Mouse (Mus musculus): ENCODE results near the gene Akap1. TPM values are rescaled to one million over a fixed set of nuclear protein-coding genes. Genes with fewer than 3 reads are reported as not detected.
"Not testable (repeated sequence)": the region's sequence is repeated elsewhere in the genome, so short reads cannot be mapped to it uniquely, and the experiment has no call there.

The Akap1 gene
- polyA plus RNA-seq, 1 experiment from 2014 or later: 9.5 TPM

DNA sequence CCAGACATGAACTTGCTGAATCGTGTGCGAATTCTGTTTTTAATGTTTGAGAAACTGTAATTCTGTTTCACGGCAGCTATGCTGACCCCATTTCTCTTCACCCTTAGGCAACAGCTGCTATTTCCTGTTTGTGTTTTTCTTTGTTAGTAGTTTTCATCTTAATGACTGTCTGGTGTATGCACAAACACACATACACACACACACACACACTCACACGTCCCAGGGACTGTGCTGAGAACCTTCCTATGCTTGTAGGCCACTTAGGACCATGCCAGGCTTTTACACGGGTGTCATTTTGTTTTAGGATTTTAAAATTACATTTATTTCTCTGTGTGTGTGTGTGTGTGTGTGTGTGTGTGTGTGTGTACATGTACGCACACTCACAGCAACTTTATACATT, 35.2 kb upstream of the Akap1 start:
- Histone ChIP-seq H3K4me2 (ENCODE audit: low read depth, low read length) (no peak overlapping the region), H3K27me3 (ENCODE audit: control insufficient read depth, insufficient read depth, low read depth, low read length) (peaks cover 3% of the 10 kb centered on the region), H3K9ac (ENCODE audit: low read depth, low read length) (no peak overlapping the region), H3K27ac (ENCODE audit: low read length) (no peak overlapping the region), H3K36me3 (ENCODE audit: control insufficient read depth, insufficient read depth) (no peaks in the 10 kb centered on the region), H3K4me3 (ENCODE audit: low read depth, low read length) (no peak overlapping the region), H3K4me1 (ENCODE audit: control insufficient read depth, low read depth, low read length) (no peaks in the 10 kb centered on the region; the same call in 1 of the 2 replicates), H3K9me3 (replicated peaks; ENCODE audit: control insufficient read depth, low read length) (no peaks in the 10 kb centered on the region)
- 79% methylated on average over 6 of the region's 6 CpGs for WGBS (ENCODE audit: insufficient replicate concordance)
- no peak for ATAC-seq (ENCODE audit: low read depth)

DNA sequence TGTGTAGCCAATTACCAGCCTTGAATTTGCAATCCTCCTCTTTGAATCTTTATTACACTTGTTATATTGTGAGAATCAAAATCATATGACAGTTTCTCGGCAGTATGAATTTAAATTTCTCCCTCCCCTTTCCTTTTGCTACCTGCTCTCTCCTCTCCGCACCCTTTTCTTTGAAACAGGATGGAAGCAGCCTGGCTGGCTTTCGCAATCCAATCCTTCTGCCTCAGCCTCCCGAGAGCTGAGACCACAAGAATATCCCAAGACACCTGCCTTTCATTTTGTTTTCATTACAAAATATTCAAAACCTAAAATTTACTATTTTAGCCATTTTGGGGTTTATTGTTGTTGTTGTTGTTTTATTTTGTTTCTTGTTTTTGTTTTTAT, 34.0 kb upstream of the Akap1 start:
- ATAC-seq (ENCODE audit: low read depth): no peak
- Histone ChIP-seq H3K4me2 (ENCODE audit: low read depth, low read length) (no peak overlapping the region), H3K36me3 (ENCODE audit: control insufficient read depth, insufficient read depth) (no peaks in the 10 kb centered on the region), H3K4me3 (ENCODE audit: low read depth, low read length) (no peak overlapping the region), H3K9ac (ENCODE audit: low read depth, low read length) (no peak overlapping the region), H3K9me3 (replicated peaks; ENCODE audit: control insufficient read depth, low read length) (no peaks in the 10 kb centered on the region), H3K27me3 (ENCODE audit: control insufficient read depth, insufficient read depth, low read depth, low read length) (peaks cover 3% of the 10 kb centered on the region), H3K27ac (ENCODE audit: low read length) (no peak overlapping the region), H3K4me1 (ENCODE audit: control insufficient read depth, low read depth, low read length) (no peaks in the 10 kb centered on the region; the same call in 1 of the 2 replicates)
- WGBS (ENCODE audit: insufficient replicate concordance): 52% methylated on average over 4 of the region's 4 CpGs

DNA sequence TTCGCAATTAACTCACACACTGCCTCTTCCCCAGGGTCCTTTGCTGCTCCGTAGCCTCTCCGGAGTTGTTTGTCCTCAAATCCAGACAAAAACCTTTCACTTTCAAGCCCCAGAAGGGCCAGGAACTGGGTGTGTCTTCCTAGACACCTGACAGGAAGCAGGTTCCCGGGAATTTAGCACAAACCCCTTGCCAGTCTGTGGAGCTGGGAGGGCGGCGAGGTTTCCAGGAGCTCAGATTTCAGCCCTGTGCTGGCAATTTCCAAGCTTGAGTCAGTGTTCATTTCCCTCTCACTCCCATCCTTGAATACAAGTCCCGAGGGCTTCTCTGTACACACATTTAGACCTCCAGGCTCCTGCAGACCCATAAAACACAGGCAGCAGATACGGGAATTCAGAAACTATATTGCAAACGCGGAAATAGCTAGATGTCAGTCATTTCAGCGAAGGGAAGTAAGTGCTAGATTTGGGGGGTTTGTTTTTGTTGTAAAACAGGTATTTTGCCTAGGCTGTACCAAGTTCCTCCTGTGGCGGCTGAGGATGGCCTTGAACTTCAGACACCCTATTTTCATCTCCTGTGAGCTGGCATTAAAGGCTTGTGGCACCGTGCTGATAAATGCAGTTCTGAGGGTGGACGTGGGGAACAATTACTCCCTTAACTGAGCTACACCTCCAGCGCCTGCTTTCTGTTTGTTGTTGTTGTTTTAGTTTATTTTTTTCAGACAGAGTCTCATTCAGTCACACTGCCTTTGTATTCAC, 33.4 kb upstream of the Akap1 start:
- no peaks in the 10 kb centered on the region; the same call in 1 of the 2 replicates for H3K4me1 ChIP-seq (ENCODE audit: control insufficient read depth, low read depth, low read length)
- H3K4me2 ChIP-seq (ENCODE audit: low read depth, low read length): peak overlapping the region; percentile 5; the same call in 1 of the 2 replicates
- H3K9ac ChIP-seq (ENCODE audit: low read depth, low read length): no peak overlapping the region
- no peaks in the 10 kb centered on the region for H3K9me3 ChIP-seq (replicated peaks; ENCODE audit: control insufficient read depth, low read length)
- no peak overlapping the region for H3K27ac ChIP-seq (ENCODE audit: low read length)
- H3K36me3 ChIP-seq (ENCODE audit: control insufficient read depth, insufficient read depth): no peaks in the 10 kb centered on the region
- 36% methylated on average over 15 of the region's 15 CpGs for WGBS (ENCODE audit: insufficient replicate concordance)
- no peak for ATAC-seq (ENCODE audit: low read depth)
- peaks cover 3% of the 10 kb centered on the region for H3K27me3 ChIP-seq (ENCODE audit: control insufficient read depth, insufficient read depth, low read depth, low read length)
- H3K4me3 ChIP-seq (ENCODE audit: low read depth, low read length): no peak overlapping the region

DNA sequence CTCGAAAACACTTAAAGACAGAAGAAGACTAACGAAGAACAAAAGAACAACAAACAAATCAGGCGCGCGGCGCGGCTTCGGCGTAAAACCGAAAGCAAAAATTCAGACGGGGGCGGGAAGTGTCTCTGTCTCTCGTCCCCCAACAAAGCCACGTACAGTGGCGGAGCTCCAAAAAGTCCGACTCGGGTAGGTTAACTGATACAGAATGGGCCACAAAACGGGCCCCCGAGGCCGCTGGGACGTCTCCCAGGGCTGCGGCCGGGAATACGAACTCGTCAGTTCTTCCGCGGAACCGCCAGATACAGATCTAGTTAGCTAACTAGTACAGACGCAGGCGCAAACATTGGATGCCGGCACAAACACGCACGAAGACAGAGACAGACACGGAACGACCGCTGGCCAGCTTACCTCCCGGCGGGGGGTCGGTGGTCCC, 31.4 kb upstream of the Akap1 start:
- not testable (repeated sequence) for H3K36me3 ChIP-seq (ENCODE audit: control insufficient read depth, insufficient read depth); H3K27me3 ChIP-seq (ENCODE audit: control insufficient read depth, insufficient read depth, low read depth, low read length); ATAC-seq (ENCODE audit: low read depth); H3K4me1 ChIP-seq (ENCODE audit: control insufficient read depth, low read depth, low read length); H3K9ac ChIP-seq (ENCODE audit: low read depth, low read length); H3K9me3 ChIP-seq (replicated peaks; ENCODE audit: control insufficient read depth, low read length); H3K27ac ChIP-seq (ENCODE audit: low read length)
- peak overlapping the region; percentile 41; the same call in 1 of the 2 replicates for H3K4me2 ChIP-seq (ENCODE audit: low read depth, low read length)
- peak overlapping the region; percentile 43 for H3K4me3 ChIP-seq (ENCODE audit: low read depth, low read length)
- WGBS (ENCODE audit: insufficient replicate concordance): 36% methylated on average over 24 of the region's 39 CpGs

DNA sequence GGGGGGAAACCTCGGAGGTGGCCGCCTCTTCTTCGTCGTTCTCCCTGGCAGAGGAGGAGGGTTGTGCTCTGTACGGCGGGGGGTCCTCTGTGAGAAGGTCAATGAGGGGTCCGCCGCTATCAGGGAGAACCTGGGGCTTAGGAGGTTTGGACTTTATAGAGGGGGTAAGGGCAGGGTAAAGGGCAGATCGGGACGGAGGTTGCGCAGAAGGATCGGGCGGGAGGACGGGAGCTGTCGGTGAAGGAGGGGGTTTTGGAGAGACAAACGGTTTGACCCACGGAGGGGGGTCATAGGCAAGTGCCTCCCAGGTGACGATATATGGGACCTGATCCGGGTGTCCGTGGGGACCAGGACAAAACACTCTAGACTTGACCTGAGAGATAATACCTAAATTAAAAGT, 30.8 kb upstream of the Akap1 start:
- not testable (repeated sequence) for H3K4me1 ChIP-seq (ENCODE audit: control insufficient read depth, low read depth, low read length); H3K27ac ChIP-seq (ENCODE audit: low read length); H3K9me3 ChIP-seq (replicated peaks; ENCODE audit: control insufficient read depth, low read length); H3K9ac ChIP-seq (ENCODE audit: low read depth, low read length); H3K36me3 ChIP-seq (ENCODE audit: control insufficient read depth, insufficient read depth); H3K27me3 ChIP-seq (ENCODE audit: control insufficient read depth, insufficient read depth, low read depth, low read length); ATAC-seq (ENCODE audit: low read depth)
- Histone ChIP-seq H3K4me3 (ENCODE audit: low read depth, low read length) (peak overlapping the region; percentile 43; the same call in 1 of the 2 replicates), H3K4me2 (ENCODE audit: low read depth, low read length) (0 out of 2 replicates have a peak overlapping the region, but pooled peaks have one; percentile 17)
- 41% methylated on average over 15 of the region's 20 CpGs for WGBS (ENCODE audit: insufficient replicate concordance)

DNA sequence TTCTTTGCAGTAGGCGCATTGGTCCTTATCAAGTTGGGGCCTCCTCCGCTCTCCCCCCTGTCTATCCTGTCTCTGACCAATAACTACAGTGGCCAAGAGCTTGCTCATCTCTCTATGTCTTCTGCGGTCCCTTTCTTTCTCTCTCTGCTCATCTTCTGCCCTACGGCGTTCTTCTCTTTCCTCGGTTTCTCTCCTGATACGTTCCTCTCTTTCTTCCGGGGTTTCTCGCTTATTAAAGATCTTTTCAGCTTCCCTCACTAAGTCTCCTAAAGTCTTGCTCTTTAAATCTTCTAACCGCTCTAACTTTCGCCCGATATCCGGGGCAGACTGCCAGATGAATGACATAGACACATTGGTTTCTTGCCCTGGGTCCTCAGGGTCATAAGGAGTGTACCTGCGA, 29.9 kb upstream of the Akap1 start:
- H3K27ac ChIP-seq (ENCODE audit: low read length); H3K36me3 ChIP-seq (ENCODE audit: control insufficient read depth, insufficient read depth); H3K4me1 ChIP-seq (ENCODE audit: control insufficient read depth, low read depth, low read length); H3K27me3 ChIP-seq (ENCODE audit: control insufficient read depth, insufficient read depth, low read depth, low read length); H3K9ac ChIP-seq (ENCODE audit: low read depth, low read length); H3K9me3 ChIP-seq (replicated peaks; ENCODE audit: control insufficient read depth, low read length); ATAC-seq (ENCODE audit: low read depth); H3K4me3 ChIP-seq (ENCODE audit: low read depth, low read length); H3K4me2 ChIP-seq (ENCODE audit: low read depth, low read length): not testable (repeated sequence)
- WGBS (ENCODE audit: insufficient replicate concordance): 79% methylated on average over 11 of the region's 14 CpGs

DNA sequence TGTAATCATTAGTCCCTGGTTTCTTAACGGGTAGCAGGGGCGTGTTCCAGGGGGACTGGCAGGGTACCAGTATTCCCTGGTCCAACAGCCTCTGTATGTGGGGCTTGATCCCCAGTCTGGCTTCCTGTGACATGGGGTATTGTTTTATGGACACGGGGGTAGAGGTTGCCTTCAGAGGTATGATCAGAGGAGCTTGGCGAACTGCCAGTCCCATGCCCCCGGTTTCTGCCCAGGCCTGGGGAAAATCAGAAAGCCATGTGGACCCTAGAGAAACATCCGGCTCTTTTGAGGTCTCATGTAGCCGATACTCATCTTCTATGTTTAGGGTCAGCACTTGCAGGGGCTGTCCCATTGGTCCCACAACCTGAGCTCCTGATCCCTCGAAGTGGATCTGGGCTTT, 29.1 kb upstream of the Akap1 start:
- H3K4me3 ChIP-seq (ENCODE audit: low read depth, low read length); H3K4me2 ChIP-seq (ENCODE audit: low read depth, low read length); H3K27ac ChIP-seq (ENCODE audit: low read length); H3K4me1 ChIP-seq (ENCODE audit: control insufficient read depth, low read depth, low read length); H3K36me3 ChIP-seq (ENCODE audit: control insufficient read depth, insufficient read depth); ATAC-seq (ENCODE audit: low read depth); H3K27me3 ChIP-seq (ENCODE audit: control insufficient read depth, insufficient read depth, low read depth, low read length); H3K9ac ChIP-seq (ENCODE audit: low read depth, low read length); H3K9me3 ChIP-seq (replicated peaks; ENCODE audit: control insufficient read depth, low read length): not testable (repeated sequence)
- 56% methylated on average over 2 of the region's 8 CpGs for WGBS (ENCODE audit: insufficient replicate concordance)

DNA sequence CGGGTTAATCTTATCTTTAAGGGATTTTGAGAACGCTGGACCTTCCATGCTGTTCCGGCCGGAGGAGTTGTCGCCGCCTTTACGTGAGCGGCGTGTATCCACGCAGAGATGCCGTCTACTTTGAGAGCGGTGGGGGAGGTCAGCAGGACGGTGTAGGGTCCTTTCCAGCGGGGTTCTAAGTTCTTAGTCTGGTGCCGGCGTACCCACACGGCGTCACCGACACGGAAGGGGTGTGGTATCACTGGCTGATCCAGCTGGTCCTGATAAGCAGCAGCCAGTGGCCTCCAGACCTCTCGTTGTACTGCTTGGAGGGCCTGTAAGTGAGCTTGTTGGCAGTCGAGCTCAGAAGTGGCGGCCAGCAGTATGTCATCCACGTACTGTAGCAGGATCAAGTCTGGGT, 28.4 kb upstream of the Akap1 start:
- H3K9ac ChIP-seq (ENCODE audit: low read depth, low read length); H3K4me1 ChIP-seq (ENCODE audit: control insufficient read depth, low read depth, low read length); ATAC-seq (ENCODE audit: low read depth); H3K27me3 ChIP-seq (ENCODE audit: control insufficient read depth, insufficient read depth, low read depth, low read length); H3K4me2 ChIP-seq (ENCODE audit: low read depth, low read length); H3K36me3 ChIP-seq (ENCODE audit: control insufficient read depth, insufficient read depth); H3K27ac ChIP-seq (ENCODE audit: low read length); H3K4me3 ChIP-seq (ENCODE audit: low read depth, low read length); H3K9me3 ChIP-seq (replicated peaks; ENCODE audit: control insufficient read depth, low read length): not testable (repeated sequence)
- 84% methylated on average over 21 of the region's 24 CpGs for WGBS (ENCODE audit: insufficient replicate concordance)

DNA sequence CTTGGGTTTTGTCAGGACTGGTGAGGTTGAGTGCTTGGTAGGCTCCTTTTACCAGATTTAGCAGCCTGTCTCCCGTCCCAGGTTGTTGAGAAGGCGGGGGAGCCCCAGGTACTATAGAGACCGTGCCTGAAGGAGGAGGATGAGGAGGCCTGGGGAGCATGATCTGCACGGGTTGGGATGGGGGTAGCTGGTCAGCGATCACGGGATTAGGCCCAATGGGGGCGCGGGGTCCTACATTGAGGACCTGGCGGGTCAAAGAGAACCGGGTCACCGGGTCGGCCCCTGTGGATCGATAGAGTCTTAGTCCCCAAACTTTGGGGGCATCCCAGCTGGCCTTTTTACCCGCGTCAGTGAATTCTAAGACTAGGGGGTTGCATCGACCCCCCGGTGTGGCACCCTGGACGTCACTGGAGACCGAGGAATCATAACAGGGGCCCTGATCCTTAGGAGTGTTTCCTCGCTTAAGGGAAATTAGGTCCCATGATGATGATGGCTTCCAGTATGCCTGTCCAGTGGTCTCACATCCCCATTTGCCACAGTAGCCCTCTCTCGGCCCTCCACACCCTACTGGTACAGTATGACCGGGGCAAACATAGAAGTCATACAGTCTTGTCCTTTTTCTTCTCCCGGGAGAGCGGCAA, 27.7 kb upstream of the Akap1 start:
- H3K9me3 ChIP-seq (replicated peaks; ENCODE audit: control insufficient read depth, low read length); ATAC-seq (ENCODE audit: low read depth); H3K27ac ChIP-seq (ENCODE audit: low read length); H3K4me1 ChIP-seq (ENCODE audit: control insufficient read depth, low read depth, low read length); H3K27me3 ChIP-seq (ENCODE audit: control insufficient read depth, insufficient read depth, low read depth, low read length); H3K9ac ChIP-seq (ENCODE audit: low read depth, low read length); H3K4me2 ChIP-seq (ENCODE audit: low read depth, low read length); H3K4me3 ChIP-seq (ENCODE audit: low read depth, low read length); H3K36me3 ChIP-seq (ENCODE audit: control insufficient read depth, insufficient read depth): not testable (repeated sequence)
- 79% methylated on average over 17 of the region's 24 CpGs for WGBS (ENCODE audit: insufficient replicate concordance)
